Mouse (Mus musculus) skeletal muscle tissue, adult 2 months (tissue): ENCODE results near the gene Zfp991.
"Not testable (repeated sequence)": the region's sequence is repeated elsewhere in the genome, so short reads cannot be mapped to it uniquely, and the experiment has no call there.

Source experiments
- DNase-seq: peaks from one replicate; pipeline ENCODE4 v3.0.0-alpha.2; 2012; ENCODE audit warnings: low read depth, low spot score

Zfp991 gene

DNA sequence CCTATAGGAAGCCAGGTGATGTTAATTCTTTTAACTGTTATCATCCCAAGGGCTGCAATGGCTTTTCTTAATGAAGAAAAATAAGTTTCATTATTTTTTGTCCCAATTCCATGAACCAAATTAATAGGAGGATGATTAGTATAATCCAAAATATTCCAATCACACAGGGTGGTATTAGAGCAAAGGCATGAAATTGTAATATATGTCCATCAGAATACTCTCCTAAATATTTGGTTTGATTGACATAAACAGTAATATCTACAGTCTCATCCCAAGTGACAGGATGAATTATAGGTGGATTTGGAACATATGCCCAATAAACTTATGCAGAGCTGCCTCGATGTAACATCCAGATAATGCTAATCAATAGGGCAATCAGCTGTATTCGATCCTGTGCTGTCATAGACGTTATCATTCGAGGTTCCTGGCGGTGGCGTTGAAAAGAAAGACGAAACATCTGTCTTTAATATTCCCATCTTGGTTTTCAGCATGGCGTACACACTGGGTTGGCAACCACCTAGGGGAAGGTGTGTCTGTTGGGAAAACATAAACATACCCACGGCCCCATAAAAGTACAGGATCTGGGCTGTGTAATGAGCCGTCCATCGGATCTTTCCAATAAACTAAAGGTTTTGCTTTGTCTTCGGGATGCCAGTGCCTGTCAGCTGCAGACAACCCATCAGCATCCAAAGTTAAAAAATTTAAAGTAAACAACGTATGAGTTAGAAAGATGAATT lies 50.3 kb downstream of the Zfp991 start:
- DNase-seq: not testable (repeated sequence)

DNA sequence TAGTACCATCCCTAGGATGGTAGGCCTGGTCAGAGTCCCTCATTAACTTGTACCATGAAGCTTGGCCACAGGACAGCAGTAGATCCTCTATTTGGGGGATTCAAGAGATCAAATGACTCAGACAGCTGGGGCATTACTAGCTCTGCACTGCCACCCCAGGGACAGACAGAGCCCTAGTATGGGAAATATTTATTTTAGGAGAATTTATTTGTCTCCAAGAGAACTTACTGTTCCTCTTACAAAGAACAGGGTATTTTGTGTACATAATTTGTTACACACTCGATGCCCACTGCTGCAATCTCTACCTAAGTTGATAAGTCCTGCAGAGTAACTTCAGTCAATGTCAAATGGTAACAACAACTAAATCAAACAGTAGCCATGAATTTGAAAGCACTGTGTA lies 55.0 kb downstream of the Zfp991 start:
- DNase-seq: not testable (repeated sequence)

DNA sequence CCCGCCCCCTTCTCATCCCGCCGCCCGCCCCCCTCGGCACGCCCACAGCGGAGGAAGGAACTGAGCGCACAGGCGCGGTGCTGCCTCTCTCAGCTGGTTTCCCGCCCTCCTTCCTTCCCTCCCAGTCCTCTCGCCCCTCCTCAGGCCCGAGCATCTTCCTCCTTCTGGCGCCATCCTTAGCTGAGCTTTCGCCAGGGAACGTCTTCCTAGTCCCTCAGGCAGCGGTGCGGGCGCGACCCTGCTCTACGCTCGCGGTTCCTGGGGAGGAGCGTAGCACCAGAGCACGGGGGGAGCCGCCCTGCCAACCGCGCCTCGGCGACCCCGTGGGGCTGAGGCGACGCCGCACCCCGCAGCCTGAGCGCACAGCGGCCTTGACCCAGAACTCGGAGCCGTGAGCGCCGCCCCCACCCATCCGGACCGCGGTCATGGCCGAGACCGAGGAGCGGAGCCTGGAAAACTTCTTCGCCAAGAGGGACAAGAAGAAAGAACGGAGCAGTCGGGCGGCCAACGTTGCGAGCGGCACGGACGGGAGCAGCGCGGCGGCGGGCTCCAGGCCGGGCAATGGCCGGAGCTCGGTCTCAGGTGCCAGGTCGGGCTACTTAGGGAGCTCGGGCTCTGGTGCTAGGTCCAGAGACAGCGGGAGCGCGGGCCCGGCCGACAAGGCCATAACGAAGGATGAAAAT lies 55.6 kb downstream of the Zfp991 start:
- not testable (repeated sequence) for DNase-seq

DNA sequence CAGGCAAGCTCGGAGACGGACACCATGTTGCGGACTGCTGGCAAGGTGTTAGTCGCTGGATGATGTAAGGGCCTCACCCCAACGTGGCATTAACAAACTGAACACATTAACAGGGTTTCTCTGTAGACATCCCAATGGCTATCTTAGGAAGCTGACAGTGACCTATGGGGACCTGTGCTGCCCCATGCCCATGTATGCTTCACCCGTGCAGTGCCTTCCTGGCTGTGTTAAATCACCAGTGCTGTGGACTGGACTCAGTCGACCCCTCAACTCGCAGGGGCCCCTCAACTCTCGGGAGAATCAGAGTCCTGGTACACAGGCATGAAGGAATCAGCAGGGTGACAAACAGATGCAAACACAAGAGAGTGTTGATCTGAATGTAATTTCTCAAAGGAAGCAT lies 63.3 kb downstream of the Zfp991 start:
- not testable (repeated sequence) for DNase-seq

DNA sequence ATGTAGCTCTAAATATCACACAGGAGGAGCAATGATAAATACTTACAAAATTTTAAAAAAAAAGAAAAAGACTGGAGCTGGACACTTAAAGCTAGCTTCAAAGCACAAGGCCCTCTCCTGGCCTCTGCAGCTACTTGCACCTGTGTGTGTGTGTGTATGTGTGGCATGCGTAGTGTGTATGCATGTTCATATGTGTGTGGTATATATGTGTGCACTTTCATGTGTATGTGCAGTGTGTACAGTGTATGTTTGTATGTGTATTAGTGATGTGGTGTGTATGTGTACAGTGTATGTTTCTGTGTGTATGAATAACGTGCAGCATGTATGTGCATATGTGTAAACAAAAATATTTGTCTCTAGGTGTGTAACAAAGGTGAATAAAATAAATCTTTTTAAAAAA lies 65.4 kb downstream of the Zfp991 start:
- DNase-seq: not testable (repeated sequence)

DNA sequence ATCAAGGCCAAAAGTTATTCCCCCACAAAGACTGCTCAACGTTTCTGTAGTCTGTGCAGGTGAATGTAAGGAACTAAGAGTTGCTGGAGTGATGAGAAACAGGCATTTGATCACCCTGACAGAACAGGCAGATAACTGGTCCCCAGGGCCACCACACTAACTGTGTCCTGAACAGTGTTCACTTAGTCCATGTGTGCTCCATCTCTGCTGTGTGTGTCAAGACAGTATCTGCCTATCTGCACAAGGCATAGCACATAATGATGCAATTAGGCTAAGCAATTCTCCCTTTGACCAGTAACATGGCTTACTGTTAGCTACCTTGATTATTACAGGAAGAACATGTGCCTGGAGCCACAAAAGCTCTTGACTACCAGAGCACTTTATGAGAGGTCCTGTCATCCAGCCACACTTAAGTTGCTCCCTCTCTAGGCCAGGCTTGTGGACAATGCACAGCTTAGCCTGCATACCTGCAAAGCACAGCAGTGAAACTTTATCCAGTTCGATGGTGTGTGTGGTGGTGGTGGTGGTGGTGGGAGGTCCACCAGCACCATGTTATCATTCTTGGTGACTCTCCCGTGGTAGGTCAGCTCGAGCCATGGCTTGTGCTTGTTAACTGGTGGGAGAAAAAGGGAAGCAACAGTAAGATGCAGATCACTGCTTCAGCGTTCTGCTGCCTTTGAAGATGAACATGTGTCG lies 67.4 kb downstream of the Zfp991 start:
- DNase-seq: not testable (repeated sequence)

DNA sequence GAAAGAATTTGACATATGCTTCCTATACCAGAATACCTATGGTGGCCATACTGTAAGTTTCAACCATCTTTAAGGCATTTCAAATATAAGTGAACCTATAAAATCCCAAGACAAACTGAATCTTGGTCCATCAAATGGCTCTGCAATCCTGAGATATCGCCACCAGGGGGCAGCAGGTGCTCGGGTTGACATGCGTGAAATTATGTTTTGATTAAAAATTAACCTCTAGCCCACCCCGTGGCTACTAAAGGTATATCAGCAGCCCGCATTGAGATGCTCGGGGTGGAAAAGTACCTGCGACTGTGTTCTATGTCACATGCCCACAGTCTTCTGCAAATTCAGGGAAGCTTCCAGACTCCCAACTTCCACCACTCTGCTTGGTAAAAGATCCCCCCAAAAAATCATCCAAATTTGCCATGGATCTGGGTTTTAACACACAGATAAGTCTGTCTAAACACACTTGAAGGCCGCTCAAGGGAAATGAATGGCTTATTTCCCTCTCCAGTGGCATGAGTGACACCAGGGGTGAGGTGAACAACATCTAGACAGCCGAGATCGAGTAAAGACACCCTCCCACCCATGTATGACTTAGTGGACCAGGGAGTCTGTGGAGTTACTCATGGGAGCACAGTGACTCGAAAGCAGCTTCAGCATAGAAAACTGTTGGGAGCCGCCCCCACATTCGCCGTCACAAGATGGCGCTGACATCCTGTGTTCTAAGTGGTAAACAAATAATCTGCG lies 70.3 kb downstream of the Zfp991 start:
- DNase-seq: not testable (repeated sequence)

DNA sequence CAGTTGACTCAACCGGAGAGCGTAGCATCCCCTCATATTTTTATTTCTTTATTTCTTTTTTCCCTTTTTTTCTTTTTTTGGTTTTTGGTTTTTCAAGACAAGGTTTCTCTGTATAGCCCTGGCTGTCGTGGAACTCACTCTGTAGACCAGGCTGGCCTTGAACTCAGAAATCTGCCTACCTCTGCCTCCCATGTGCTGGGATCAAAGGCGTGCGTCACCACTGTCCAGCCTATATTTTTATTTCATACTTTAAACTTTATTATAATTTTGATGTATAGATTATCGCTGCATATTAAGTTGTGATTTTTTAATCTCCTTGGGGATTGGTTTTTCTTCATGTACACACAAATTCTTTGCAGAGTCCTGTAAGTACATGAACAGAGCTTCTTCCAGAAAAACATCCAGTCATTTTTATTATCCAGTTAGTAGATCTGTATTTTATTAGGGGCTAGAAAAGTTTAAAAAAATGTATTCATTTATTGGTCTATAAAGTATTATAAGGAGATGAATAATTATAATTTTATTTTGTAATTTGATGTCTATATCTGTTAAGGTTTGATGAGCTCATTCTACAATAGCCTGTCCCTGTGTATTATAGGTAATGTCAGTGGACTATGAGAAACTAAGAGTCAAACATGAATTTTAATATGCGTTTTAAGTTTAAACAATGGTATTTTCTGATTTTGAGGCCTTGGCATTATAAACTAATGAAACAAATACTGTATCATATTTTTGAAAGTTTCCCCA lies 80.5 kb downstream of the Zfp991 start:
- not testable (repeated sequence) for DNase-seq

DNA sequence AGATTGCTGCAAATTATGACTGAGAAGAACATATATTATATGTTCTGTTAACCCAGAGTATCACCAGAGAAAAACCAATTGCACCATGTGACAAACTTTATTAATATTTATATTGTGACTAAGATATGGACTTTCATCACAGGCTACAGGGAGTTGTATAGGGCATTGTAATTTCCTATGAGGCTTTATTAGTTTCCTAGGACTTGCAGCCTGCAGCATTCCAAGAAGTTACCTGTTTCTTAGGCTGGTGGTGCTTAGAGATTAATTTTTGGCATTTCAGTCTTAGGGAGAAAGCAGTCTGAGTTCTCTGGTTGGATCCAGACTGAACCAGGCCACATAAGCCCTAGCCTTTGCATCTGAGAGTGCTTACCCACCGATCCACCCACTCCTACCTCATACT lies 82.4 kb downstream of the Zfp991 start:
- DNase-seq: not testable (repeated sequence)

DNA sequence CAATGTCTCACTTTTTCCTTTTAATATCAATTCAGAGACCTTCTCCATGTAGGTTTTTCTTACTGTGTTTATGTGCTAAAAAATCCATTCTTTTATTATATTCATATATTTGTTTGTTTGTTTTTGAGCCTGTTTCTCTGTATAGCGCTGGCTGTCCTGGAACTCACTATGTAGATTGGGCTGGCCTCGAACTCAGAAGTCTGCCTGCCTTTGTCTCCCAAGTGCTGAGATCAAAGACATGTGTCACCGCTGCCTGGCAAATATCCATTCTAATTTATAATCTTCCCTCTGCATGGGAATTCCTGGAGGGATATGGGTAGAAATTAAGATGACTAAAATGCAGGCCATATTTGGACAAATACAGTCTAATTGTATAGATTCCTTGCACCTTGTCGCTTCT lies 85.8 kb downstream of the Zfp991 start:
- DNase-seq: not testable (repeated sequence)

DNA sequence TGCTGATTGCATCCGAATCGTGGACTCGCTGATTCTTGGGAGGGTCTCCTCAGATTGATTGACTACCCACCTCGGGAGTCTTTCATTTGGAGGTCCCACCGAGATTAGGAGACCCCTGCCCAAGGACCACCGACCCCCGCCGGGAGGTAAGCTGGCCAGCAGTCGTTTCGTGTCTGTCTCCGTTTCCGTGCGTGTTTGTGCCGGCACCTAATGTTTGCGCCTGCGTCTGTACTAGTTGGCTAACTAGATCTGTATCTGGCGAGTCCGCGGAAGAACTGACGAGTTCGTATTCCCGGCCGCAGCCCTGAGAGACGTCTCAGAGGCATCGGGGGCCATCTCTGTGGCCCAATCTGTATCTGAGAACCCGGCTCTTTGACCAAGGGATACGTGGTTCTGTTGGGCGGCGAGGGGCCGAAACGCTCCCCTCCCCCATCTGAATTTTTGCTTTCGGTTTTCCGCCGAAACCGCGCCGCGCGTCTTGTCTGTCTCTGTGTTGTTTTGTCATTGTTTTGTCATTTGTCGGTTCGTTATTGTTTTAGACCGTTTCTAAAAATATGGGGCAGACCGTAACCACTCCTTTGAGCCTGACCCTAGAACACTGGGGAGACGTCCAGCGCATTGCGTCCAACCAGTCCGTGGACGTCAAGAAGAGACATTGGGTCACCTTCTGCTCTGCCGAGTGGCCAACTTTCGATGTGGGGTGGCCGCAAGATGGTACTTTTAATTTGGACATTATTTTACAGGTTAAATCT lies 87.7 kb downstream of the Zfp991 start:
- DNase-seq: not testable (repeated sequence)

DNA sequence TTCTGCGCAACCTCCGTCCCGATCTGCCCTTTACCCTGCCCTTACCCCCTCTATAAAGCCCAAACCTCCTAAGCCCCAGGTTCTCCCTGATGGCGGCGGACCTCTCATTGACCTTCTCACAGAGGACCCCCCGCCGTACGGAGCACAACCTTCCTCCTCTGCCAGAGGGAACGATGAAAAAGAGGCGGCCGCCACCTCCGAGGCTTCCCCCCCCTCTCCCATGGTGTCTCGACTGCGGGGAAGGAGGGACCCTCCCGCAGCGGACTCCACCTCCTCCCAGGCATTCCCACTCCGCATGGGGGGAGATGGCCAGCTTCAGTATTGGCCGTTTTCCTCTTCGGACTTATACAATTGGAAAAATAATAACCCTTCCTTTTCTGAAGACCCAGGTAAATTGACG lies 88.4 kb downstream of the Zfp991 start:
- not testable (repeated sequence) for DNase-seq

DNA sequence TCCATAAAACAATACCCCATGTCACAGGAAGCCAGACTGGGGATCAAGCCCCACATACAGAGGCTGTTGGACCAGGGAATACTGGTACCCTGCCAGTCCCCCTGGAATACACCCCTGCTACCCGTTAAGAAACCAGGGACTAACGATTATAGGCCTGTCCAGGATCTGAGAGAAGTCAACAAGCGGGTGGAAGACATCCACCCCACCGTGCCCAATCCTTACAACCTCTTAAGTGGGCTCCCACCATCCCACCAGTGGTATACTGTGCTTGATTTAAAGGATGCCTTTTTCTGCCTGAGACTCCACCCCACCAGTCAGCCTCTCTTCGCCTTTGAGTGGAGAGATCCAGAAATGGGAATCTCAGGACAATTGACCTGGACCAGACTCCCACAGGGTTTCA lies 90.2 kb downstream of the Zfp991 start:
- not testable (repeated sequence) for DNase-seq

DNA sequence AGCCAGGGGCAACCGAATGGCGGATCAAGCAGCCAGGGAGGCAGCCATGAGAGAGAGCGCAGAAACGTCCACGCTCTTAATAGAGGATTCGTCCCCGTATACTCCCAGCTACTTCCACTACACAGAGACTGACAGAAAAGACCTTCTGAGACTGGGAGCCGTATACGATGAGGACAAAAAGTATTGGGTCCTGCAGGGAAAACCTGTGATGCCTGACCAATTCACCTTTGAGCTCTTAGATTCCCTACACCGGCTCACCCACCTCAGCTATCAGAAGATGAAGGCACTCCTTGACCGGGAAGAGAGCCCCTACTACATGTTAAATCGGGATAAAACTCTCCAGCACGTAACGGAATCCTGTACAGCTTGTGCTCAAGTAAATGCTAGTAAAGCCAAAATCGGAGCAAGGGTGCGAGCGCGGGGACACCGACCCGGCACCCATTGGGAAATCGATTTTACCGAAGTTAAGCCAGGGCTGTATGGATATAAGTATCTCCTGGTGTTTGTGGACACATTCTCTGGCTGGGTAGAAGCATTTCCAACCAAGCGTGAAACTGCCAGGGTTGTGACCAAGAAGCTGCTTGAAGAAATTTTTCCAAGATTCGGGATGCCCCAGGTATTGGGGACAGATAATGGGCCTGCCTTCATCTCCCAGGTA lies 92.1 kb downstream of the Zfp991 start:
- not testable (repeated sequence) for DNase-seq

DNA sequence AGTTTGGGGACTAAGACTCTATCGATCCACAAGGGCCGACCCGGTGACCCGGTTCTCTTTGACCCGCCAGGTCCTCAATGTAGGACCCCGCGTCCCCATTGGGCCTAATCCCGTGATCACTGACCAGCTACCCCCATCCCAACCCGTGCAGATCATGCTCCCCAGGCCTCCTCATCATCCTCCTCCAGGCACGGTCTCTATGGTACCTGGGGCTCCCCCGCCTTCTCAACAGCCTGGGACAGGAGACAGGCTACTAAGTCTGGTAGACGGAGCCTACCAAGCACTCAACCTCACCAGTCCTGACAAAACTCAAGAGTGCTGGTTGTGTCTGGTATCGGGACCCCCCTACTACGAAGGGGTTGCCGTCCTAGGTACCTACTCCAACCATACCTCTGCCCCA lies 93.8 kb downstream of the Zfp991 start:
- DNase-seq: not testable (repeated sequence)

DNA sequence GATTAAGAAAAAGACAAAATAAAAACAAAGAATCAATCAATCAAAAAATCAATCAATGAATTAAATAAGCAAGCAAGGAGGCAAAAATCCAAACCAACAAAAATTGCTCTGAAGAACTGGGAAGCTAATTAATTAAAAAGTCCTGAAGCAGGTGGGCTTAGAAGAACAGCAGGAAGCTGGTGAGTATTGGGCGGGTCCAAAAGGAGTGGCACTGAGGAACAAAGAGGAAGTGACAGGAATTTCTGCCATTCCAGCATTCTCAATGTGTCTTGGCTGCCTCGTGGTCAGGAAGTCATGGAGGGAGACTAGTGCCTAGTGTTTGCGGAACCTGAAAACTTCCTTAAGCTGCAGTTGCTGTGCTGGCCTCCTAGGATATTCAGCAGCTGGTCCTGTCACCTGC lies 98.2 kb downstream of the Zfp991 start:
- DNase-seq: not testable (repeated sequence)
